Mouse (Mus musculus) T-helper 17 cell (primary cell): ENCODE results near the gene Prkch.

Experiments
- in situ Hi-C, 2 experiments: fragments of 300-600 bp; cut with MboI, MseI; formaldehyde crosslinking; loops; 1 replicate in 1 of 2; 2 replicates in 1 of 2; pipeline ENCODE4 v1.15.1; 2025; ENCODE audit warnings: high pct_unique_total_duplicates in 2 of 2

The Prkch gene

DNA sequence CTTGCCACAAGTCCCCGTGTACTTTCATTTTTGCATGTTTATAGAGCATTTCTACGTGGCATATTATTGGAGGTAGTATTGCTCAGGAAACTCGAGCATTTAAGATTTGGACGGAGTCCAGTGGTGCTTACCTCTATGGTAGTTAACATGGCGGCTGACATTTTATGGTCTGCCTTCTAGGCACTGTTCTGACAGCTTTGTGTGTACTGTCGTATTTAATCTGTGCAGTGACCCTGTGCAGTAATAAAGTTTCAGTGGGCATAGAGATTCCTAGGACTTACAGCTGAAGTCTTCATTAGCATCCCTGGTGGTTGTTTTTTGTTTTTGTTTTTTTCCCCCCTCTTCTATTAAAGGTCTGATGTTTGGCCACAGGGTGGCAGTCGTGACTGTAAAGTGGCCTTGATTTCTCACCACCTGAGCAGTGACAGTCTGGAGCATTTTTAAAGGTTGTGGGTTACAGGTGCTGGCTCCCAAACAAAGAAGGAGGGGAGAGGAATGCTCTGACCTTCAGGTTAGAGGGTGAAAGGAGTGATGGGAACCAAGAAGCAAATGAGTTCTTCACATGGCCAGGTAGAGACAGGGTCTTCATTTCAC lies 120.6 kb downstream of the Prkch start:
- in situ Hi-C loops: no loop called here

DNA sequence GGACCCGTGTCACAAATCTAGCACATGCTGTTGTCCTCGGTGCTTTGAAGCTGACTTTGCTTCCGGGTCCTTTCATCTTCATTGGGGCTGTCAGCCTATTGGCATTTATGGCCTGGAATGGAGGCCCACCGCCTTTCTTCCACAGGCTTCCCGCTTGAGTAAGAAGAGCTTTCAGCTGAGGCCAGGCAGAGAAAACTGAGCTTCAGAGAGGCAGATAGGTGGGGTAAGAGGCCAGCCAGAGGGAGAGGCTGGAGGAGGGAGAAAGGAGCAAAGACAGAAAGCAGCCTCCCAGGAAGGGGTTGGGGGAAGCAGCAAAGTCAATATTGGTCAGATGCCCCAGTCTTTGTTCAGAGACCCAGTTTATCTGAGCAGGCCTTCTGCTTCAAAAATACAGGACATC lies 123.9 kb downstream of the Prkch start:
- in situ Hi-C loops: no loop called here

DNA sequence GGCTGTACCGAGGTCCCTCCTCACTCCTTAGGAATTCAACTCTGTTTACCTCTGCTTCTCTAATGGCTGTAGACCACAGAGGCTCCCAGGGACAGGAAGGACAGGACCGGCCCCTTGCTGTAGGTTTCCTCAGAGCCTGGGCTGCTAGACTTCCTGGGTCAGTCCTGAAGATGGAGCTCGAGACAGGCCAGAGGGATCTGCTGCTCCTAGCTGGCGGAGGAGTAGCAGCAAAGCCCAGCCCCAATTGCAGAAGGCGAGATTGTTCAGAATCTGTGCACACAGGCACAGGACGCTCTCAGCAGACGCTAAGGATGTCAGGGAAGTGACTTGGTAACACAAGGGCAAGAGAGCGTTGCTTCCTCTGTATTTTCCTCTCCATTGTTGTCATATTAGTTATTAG lies 124.3 kb downstream of the Prkch start:
- in situ Hi-C loops: no loop called here

DNA sequence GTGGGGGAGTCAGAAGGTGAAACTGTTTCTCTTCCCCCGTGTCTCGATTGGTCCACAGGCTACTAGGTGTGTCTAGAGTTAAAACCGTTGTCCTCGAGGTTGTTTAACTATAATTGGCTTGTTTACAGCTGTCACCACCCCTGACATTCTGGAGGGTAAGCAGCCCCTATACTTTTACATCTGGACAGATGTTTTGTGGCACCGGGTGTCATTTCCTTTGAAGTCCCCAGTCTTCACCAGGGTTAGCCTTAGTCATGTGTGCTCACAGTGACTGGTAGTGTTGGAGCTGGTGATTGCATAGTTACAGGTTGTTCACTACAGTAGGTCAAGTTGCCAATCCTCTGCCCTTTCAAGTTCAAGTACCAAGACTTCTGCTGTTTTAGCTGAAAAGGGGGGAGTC lies 126.2 kb downstream of the Prkch start:
- in situ Hi-C loops: loop anchor here in 1 of 2 experiments (5.0 kb wide), 3 partner anchors 66 to 191 kb away; partner anchors contain the start of gene Hif1a

DNA sequence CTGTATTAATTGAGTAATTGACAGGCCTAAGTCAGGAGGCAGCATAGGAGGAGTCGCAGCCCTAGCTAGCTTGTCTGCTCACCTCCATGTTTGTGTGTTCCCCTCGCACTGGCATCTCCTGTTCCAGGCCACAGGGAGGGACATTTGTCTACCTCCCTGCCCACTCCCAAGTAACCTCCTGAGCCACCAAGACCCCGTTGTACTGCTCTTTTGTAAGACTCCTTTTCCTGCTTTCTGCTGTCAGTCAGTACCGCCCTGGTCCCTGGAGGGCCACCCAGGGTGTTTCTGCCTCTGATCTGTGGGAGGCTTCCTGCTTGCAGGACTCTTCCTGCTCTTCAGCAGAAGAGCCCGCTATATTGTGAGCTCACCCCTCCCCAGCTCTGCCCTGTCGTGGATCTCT lies 127.5 kb downstream of the Prkch start:
- in situ Hi-C loops: loop anchor here in 1 of 2 experiments (5.0 kb wide), 3 partner anchors 65 to 190 kb away; partner anchors contain the start of gene Hif1a

DNA sequence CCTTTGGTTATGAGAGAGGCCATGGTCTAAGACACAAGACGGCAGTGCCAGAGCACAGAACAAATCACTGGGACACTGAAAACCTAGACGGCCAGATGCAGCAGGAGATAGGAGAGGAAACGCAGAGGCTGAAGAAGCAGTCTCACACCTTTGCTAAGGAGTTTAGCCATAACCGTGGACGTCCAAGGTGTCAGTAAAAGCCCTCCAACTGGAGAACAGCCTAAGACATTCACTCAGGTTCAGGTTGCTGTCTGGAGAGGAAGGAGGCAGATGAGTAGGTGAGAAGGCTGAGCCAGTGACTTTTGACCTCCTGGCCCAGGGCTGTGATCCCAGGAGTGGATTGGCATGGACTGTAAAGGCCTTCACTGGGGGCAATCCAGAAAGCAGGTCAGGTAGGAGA lies 130.0 kb downstream of the Prkch start:
- in situ Hi-C loops: loop anchor here in 1 of 2 experiments (5.0 kb wide), 3 partner anchors 63 to 188 kb away; partner anchors contain the start of gene Hif1a

DNA sequence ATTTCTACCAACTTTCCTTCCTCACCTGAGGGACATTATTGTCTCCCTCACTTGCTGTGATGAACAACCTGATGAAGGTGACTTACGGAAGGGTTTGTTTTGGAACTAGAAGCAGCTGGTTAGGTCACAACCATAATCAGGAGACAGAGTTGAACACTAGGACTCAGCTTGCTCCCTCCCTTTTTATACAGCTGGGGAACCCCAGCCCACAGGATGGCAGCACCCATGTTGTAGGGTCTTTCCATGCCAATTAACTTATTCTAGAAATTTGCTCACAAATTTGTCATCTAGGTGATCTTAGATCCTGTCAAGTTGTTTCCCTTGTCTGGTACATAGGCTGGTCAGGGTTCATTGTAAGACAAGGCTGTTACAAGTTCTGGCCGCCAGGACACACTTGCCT lies 130.7 kb downstream of the Prkch start:
- in situ Hi-C loops: no loop called here

DNA sequence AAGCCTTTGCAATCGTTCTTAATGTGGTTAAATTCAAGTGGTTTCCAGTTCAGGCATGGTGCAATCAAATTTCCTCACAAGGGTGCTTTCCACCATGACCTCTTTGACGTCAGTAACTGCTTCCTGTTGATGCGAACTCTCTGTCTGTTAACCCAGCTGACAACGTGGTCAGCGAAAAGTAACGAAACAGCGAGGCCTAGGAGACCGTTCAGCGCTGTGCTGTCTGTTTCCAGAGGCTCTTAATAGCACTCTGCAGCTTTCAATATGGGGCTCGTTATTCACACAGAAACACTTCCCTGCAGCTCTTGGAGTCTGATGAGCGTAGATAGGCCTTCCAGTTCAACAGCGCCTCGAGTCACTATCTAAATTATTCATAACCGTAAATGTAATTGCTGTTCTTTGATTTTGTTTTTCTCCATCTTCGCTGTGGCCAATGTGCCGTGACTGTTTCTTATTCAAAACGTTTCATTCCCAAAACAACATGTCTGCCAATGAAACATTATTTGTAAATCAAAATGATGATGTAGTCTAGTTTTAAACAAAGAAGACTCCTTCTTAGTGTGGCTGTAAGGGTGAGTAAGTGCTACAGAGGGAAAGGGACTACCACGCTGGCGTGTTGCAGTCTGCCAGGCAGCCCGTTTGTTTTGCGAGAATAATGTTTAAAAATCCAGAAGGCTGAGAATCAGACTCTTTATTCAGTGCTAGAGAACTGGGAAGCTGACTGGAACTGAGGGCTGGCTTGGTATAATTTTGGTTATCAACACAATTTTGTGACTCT lies 131.5 kb downstream of the Prkch start:
- in situ Hi-C loops: no loop called here

DNA sequence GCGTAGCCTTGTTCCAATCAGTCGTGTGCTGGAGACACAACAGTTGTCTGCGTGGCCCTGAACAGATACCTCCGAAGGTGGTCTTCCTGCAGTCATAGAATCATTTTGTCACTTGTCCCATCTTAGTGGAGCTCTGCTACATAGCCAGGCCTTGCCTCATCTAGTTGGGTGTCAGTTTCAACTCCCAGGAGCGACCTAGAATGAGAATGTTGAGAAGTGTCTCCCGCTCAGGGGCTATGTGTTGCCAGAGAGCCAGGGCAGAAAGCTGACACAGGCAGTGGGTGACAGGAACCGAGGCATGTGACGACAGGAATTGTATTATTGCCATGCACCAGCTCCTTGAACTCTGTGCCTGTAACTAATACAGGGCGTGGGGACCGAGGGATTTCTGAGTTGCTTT lies 133.4 kb downstream of the Prkch start:
- in situ Hi-C loops: no loop called here

DNA sequence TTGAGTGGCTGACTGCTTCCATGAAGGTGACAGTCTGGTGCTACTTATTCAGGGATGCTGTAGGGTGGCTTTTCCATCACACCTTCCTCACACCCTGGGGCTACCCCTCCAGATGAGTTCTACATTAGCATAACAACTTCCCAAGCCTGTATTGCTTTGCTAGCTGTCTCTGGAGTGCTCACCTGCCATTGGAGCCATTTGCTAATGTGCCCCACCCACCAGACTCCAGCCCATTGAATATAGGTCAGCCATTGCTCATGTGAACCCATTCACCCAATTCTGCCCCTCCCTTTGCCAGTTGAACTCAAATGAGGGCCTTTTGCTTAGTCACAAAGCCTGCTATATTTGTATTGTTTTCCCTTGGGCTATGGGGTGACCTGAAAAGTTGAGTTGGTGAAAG lies 135.2 kb downstream of the Prkch start:
- in situ Hi-C loops: no loop called here

DNA sequence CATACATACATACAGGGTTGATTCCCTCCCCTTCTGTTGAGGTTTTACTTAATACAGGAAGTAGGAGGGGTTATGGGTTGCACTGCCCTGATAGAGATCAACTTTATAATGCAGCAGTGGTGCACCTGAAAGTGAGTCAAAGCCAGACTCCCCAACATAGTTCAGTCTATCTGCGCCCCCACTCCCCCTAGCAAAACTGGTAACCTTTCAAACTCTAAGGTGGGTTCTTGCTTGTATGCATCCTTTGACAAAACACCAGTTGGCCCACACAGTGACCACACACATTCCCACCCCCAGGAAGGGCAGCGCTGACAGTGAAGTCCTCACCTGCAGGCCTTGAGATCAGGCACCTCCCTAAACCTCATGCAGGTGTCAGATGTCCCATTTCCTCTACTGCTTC lies 135.9 kb downstream of the Prkch start:
- in situ Hi-C loops: no loop called here

DNA sequence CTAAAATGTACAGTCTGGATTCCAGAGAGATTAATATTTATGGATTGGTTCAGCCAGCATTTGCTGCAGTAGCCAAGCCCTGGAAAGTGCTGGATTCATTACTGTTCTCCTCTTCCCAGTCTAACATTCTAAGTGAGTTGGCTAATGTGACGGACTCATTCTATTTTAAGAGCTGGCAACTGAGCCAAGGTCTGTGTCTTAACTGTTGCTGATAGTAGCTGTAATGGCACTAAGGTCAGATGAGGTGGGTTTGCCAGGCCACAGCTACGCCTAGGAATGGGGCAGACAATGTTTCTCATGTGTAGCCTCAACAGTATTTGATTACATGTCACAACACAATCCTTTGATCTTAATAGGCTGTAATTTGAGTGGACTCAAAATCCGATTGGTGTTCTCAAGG lies 137.5 kb downstream of the Prkch start:
- in situ Hi-C loops: no loop called here

DNA sequence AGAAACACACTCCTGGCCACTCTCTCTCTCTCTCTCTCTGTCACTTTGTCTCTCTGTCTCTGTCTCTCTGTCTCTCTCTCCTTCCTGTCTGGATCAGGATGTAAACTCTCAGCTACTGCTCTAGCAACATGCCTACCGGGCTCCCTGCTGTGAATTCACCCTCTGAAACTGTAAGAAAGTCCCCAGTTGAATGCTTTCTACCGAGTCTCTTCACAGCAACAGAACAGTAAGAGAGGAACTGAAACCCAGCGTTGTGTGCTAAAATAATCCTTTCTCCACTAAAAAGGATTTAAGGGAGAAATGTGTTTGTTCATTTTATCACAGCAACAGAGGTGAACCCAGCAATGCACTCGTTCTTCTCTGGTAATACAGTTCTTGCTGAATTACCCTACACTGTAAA lies 138.5 kb downstream of the Prkch start:
- in situ Hi-C loops: no loop called here

DNA sequence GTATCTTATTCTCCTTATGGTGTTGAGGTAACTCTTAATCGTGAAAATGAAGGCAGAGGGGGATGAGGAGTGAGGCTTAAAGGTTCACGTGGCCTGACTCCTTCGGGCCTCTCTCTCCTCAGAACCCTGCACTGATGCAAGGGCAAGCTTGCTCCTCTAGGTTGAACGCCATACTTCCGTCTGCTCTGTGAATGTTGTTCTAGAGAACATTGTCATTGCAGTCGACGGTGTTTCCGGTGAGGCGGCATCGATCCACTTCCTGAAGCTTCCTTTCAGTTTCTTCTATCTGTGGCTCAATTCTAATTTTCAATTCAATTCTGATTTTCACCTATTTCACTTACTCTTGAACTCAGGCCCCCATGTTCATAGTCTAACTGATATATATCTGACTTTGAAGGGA lies 139.3 kb downstream of the Prkch start:
- in situ Hi-C loops: no loop called here

DNA sequence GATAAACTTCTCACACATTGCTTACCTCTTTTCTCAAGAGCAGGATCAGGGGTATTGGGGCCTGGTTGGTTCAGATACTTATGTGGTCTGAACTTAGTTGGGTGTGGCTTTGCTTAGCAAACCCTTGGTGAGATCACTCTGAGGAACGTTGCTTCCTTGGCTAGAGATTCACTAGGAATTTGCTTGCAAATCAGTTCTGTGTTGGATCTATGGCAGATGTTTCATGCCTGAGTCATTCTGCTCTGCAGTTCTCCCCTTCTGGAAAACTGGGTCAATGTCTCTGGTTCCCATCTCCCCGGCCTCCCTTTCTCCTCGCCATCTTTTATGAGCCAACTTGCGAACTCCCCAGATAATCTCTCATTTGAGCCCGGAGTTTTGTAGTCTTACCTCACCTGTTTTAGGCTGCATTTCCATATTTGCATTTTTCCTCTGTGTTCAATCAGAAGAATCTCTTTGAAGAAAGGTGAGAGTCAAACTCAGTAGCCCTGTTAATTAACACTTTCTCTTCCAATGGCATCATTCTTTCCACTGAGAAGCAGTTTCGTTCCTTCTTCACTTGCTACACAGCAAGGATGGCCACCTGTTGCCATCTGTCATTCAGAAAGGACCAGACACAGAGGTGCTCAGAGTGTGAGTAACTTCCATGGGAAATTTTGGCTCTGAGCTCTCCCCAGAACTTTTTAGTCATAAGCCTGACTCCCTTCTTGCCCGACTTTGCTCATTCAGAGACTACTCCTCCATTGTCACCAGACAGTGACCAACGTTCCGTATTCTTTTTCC lies 141.4 kb downstream of the Prkch start:
- in situ Hi-C loops: no loop called here

DNA sequence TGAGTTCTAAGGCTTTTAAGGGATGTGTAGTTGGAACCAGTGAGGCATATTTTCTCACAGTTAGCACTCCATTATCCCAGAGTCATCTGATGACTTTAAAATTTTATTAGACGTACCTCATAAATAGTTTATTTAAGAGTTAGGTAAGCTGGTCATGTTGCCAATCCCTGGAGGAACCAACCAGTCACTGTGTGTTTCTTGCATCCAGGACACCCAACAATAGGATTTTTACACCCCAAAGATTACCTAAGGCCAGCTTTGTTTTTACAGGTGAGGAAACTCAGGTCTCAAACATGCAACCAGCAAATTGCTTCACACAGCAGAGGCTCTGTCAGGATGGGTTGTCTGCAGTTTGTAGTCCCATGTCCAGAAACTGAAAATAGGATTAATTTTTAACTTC lies 142.4 kb downstream of the Prkch start:
- in situ Hi-C loops: no loop called here

DNA sequence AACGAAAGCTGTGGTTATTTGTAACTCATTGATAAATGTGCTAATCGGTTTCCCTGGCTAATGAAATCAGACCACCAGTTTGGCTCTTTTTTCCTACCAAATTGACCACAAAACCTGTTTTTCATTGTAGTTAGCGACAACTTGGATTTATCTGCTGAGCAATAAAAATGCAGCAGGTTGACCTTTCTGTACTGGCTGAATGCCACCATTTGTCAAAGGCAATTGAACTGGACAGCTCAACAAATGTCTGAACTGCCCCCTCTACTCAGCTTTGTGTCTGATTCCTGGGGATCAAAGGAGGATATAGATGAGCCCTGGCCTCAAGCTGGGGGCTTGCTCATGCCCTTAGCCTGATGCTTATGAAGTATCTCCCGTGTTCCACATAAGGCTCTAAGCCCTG lies 146.0 kb downstream of the Prkch start:
- in situ Hi-C loops: no loop called here

DNA sequence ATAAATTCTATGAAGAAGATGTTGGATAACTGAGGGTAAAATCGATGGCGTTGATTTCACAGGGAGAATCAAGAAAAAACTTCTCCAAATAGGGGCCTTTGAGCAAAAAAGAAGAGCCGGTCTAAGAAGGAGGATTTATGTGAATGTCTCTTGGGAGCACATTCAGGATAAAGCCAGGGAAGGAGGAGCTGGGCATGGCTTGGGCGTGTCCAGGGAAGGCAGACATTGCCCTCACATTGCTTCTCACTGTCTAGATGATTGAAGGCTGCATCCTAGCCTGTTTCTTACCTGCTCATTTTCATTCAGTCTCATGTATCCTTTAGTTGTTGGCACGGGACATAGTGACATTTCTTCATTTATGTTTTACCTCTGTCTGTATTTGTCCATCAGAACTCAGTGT lies 146.5 kb downstream of the Prkch start:
- in situ Hi-C loops: no loop called here

DNA sequence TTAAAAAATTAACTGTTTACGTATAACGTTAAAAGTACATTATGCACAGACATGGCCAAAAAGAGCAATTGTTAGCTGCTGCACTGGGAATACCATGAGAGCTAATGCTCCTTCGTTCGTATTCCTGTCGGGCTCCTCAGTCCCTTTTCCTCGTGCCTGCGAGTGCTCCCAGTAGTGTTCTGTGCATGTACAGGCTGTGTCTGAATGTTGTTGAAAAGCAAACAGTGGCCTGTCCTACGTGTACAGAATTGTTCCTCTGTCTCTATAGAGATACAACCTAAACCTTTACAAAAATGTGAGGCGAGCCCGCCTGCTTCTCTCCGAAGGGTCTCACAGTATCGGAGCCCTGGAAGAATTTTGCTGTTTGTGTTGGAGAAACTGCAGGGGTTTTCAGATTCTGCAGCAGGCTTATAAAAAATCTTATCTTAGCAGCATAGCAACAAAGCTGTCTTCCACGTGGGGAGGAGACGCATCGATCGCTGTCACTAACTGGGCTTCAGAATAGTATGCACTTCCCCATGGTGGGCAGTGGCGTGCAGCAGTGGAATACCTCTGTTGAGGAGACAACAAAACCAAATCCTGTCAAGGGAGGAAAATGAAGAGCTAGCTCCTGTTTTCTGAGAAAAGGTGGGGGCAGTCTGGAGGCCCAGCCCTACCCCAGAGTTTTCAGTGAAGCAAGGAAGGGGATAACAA lies 147.4 kb downstream of the Prkch start:
- in situ Hi-C loops: no loop called here

DNA sequence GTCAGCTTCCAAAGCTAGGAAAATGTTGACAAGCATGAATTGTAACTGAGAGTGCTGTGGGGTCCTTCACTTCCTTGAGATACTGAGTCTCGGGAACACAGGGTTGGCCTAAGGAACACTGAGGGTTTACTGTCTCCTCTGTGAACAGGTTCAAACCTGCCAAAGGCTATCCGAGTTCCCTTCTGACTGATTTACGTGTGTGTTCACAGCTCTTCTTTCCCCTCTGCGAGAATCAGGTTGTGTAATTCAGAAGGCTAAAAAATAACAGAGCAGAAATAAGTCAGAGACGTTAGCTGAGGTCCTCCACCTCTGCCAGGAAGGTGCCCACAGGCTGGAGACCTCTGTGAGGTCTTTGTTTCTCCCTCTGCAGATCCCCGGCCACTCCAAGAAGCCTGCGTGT lies 148.3 kb downstream of the Prkch start:
- in situ Hi-C loops: no loop called here

DNA sequence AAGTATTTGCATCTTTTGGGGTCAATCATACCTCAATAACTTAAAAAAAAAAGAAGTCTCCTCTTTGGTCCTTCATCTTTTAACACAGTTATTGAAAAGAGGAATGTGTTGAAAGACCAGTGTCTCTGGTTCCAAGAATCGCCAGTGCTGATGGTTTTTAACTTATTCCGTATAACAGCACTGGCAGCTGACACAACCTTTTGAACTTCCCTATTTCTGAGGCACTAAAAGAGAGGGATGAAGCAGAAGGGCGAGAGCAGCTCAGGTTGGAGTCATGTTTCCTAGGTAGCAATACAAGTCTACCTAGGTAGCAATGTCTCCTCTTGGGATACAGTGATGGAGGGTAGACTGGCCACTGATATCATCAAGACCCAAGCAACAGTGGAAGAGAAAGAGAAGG lies 152.3 kb downstream of the Prkch start:
- in situ Hi-C loops: no loop called here
